8 mouse cellular contexts compared by ENCODE assay signal in genomic region chr1:74124021-74124981, GRCm38 (mm10). TPM values are rescaled to one million over a fixed set of nuclear protein-coding genes. Genes with fewer than 3 reads are reported as not detected.
A peak's percentile ranks its signal among the peaks of the same experiment; 100 is the strongest.
DNase-seq lines count a peak whose midpoint lies in the region; ATAC-seq and TF ChIP-seq lines count a peak whose summit lies in the region.

TSS of gene Tns1 (minus strand) at chr1:74124449.

- DNase-seq in layer of hippocampus, adult 8-10 months (ENCODE audit: low spot score in 2 of 2): no peak
- DNase-seq in layer of hippocampus, adult 11-12 months (ENCODE audit: low spot score): no peak
- DNase-seq in embryonic facial prominence, embryonic 11.5 days (ENCODE audit: low spot score): peak; percentile 62
- DNase-seq in liver, embryonic 14.5 days (ENCODE audit: low read depth in 3 of 3, low spot score in 3 of 3): peak in 1 of 3 experiments; percentile 9
- peak; percentile 5 to 21 for DNase-seq in natural killer cell, adult 2 months (ENCODE audit: low spot score in 2 of 2)
- peak; percentile 69 to 78 for DNase-seq in thymus, postnatal 36 days

- under 1% methylated on average over 78 of the region's 84 CpGs for WGBS in embryonic facial prominence, embryonic 11.5 days
- 1% methylated on average over 79 of the region's 84 CpGs for WGBS in heart, embryonic 12.5 days
- WGBS in kidney, embryonic 14.5 days: under 1% methylated on average over 69 of the region's 84 CpGs
- 1% methylated on average over 82 of the region's 84 CpGs for WGBS in liver, embryonic 14.5 days (ENCODE audit: insufficient replicate concordance)

- no peaks in the 10 kb centered on the region for H3K36me3 ChIP-seq in embryonic facial prominence, embryonic 11.5 days (replicated peaks; ENCODE audit: control insufficient read depth, insufficient read depth, low read depth, low read length)
- no peaks in the 10 kb centered on the region for H3K36me3 ChIP-seq in heart, embryonic 12.5 days
- no peaks in the 10 kb centered on the region for H3K36me3 ChIP-seq in kidney, embryonic 14.5 days (ENCODE audit: control insufficient read depth, insufficient read depth, low read length)
- no peaks in the 10 kb centered on the region for H3K36me3 ChIP-seq in liver, embryonic 14.5 days (replicated peaks; ENCODE audit: control insufficient read depth, insufficient read depth, low read depth)

- peak within 1 kb of the TSS; percentile 95 for H3K4me2 ChIP-seq in embryonic facial prominence, embryonic 11.5 days (ENCODE audit: low read depth, low read length)
- H3K4me2 ChIP-seq in heart, embryonic 12.5 days: peak within 1 kb of the TSS; percentile 84
- peak within 1 kb of the TSS; percentile 96 for H3K4me2 ChIP-seq in kidney, embryonic 14.5 days (replicated peaks; ENCODE audit: low read depth, low read length)
- peak within 1 kb of the TSS; percentile 72 for H3K4me2 ChIP-seq in liver, embryonic 14.5 days (ENCODE audit: low read depth)

- no peaks in the 10 kb centered on the region for H3K9me3 ChIP-seq in embryonic facial prominence, embryonic 11.5 days (replicated peaks; ENCODE audit: control insufficient read depth, low read length)
- no peaks in the 10 kb centered on the region for H3K9me3 ChIP-seq in heart, embryonic 12.5 days (replicated peaks)
- H3K9me3 ChIP-seq in kidney, embryonic 14.5 days (ENCODE audit: control insufficient read depth, low read length): no peaks in the 10 kb centered on the region
- no peaks in the 10 kb centered on the region for H3K9me3 ChIP-seq in liver, embryonic 14.5 days (ENCODE audit: control insufficient read depth, low read length)

- no peak within 1 kb of the TSS for H3K27ac ChIP-seq in embryonic facial prominence, embryonic 11.5 days (replicated peaks; ENCODE audit: low read depth, low read length)
- H3K27ac ChIP-seq in heart, embryonic 12.5 days (ENCODE audit: poor library complexity, severe bottlenecking): no peak within 1 kb of the TSS
- H3K27ac ChIP-seq in kidney, embryonic 14.5 days (ENCODE audit: low read depth, low read length): no peak within 1 kb of the TSS
- H3K27ac ChIP-seq in liver, embryonic 14.5 days: no peak within 1 kb of the TSS

- TF ChIP-seq EP300 in liver, embryonic 14.5 days (IDR thresholded peaks at IDR 0.05; ENCODE audit: low read depth): no peak

- peak within 1 kb of the TSS; percentile 52 for H3K9ac ChIP-seq in embryonic facial prominence, embryonic 11.5 days (replicated peaks; ENCODE audit: low read length)
- H3K9ac ChIP-seq in heart, embryonic 12.5 days: peak within 1 kb of the TSS; percentile 68
- H3K9ac ChIP-seq in kidney, embryonic 14.5 days (ENCODE audit: low read depth, low read length): peak within 1 kb of the TSS; percentile 64
- no peak within 1 kb of the TSS for H3K9ac ChIP-seq in liver, embryonic 14.5 days (replicated peaks)

- H3K4me3 ChIP-seq in embryonic facial prominence, embryonic 11.5 days (ENCODE audit: low read depth, low read length): peak within 1 kb of the TSS; percentile 49
- H3K4me3 ChIP-seq in heart, embryonic 12.5 days: peak within 1 kb of the TSS; percentile 56
- peak within 1 kb of the TSS; percentile 53 for H3K4me3 ChIP-seq in kidney, embryonic 14.5 days (ENCODE audit: low read length)
- H3K4me3 ChIP-seq in liver, embryonic 14.5 days (ENCODE audit: insufficient read depth in 1 of 2, low read depth in 2 of 2, low read length in 2 of 2): peak within 1 kb of the TSS; percentile 16 to 49

- H3K4me1 ChIP-seq in embryonic facial prominence, embryonic 11.5 days (ENCODE audit: control insufficient read depth, insufficient read depth, low read length): peaks cover 5% of the 10 kb centered on the region
- peaks cover 26% of the 10 kb centered on the region for H3K4me1 ChIP-seq in heart, embryonic 12.5 days (replicated peaks)
- H3K4me1 ChIP-seq in kidney, embryonic 14.5 days (ENCODE audit: control insufficient read depth, insufficient read depth, low read length): peaks cover 5% of the 10 kb centered on the region; the same call in 1 of the 2 replicates
- no peaks in the 10 kb centered on the region for H3K4me1 ChIP-seq in liver, embryonic 14.5 days (replicated peaks; ENCODE audit: control insufficient read depth in 2 of 2, insufficient read depth in 2 of 2, low read length in 1 of 2)

- H3K27me3 ChIP-seq in embryonic facial prominence, embryonic 11.5 days (ENCODE audit: control insufficient read depth, insufficient read depth, low read length): peaks cover 14% of the 10 kb centered on the region
- peaks cover 26% of the 10 kb centered on the region; the same call in 1 of the 2 replicates for H3K27me3 ChIP-seq in heart, embryonic 12.5 days (replicated peaks)
- peaks cover 5% of the 10 kb centered on the region; the same call in 1 of the 2 replicates for H3K27me3 ChIP-seq in kidney, embryonic 14.5 days (ENCODE audit: control insufficient read depth, insufficient read depth, low read length)
- peaks cover 27% of the 10 kb centered on the region for H3K27me3 ChIP-seq in liver, embryonic 14.5 days (ENCODE audit: control insufficient read depth, insufficient read depth, low read length)

- TF ChIP-seq CTCF in liver, embryonic 14.5 days (IDR thresholded peaks at IDR 0.05; ENCODE audit: low read depth): no peak

- peak; percentile 54 for ATAC-seq in embryonic facial prominence, embryonic 11.5 days (replicated peaks; ENCODE audit: insufficient number of reproducible peaks, low FRiP score, low TSS enrichment, low read depth)
- peak; percentile 70 for ATAC-seq in heart, embryonic 12.5 days (ENCODE audit: insufficient number of reproducible peaks, low FRiP score)
- ATAC-seq in kidney, embryonic 14.5 days (ENCODE audit: low FRiP score, low TSS enrichment): peak; percentile 81
- peak; percentile 28; the same call in 1 of the 2 replicates for ATAC-seq in liver, embryonic 14.5 days (ENCODE audit: insufficient read depth)

RNA-seq across cellular contexts. Expression of gene Tns1, which starts in this region (rescaled TPM):
- 10 to 100 TPM; 44.4 to 54.8 (median 47.4) TPM for total RNA-seq in layer of hippocampus, adult 8-10 months (2022)
- polyA plus RNA-seq in embryonic facial prominence, embryonic 11.5 days (2014; fragmentation: Nextera tagmentation; extraction: Ambion mirVana): 21.1 and 21.6 TPM in 2 replicates
- polyA plus RNA-seq in heart, embryonic 12.5 days (2016; fragmentation: Nextera tagmentation; extraction: Ambion mirVana): 111 and 115 TPM in 2 replicates
- 40.1 and 59.2 TPM in 2 replicates for polyA plus RNA-seq in kidney, embryonic 14.5 days (2014; fragmentation: Nextera tagmentation; extraction: Ambion mirVana)
- polyA plus RNA-seq in liver, embryonic 14.5 days (2012; rRNA removed): 7.2 and 8.7 TPM in 2 replicates
- 15.7 and 20.8 TPM in 2 replicates for polyA plus RNA-seq in liver, embryonic 14.5 days (2014; fragmentation: Nextera tagmentation; extraction: Ambion mirVana)

Comparison
In these comparisons a context has a peak if more than half of its experiments do, and no peak if none do; other contexts are left out.
1. DNase-seq: peak in embryonic facial prominence, embryonic 11.5 days (single experiment), natural killer cell, adult 2 months (2 of 2) and thymus, postnatal 36 days (2 of 2); none in layer of hippocampus, adult 8-10 months (0 of 2) and layer of hippocampus, adult 11-12 months (single experiment).
2. ATAC-seq: peak in every context shown above with its lines; median percentile 81 in kidney, embryonic 14.5 days; 70 in heart, embryonic 12.5 days; 54 in embryonic facial prominence, embryonic 11.5 days; 28 in liver, embryonic 14.5 days.
3. Peak in every context shown above with its lines, with median percentiles within 50 percentile points of each other: H3K4me2 ChIP-seq and H3K4me3 ChIP-seq.